Mouse (Mus musculus) retina, adult 2 months (tissue): ENCODE data around the gene Zfp809.

Experiments used
- DNase-seq: peaks from one replicate; pipeline ENCODE4 v3.0.0-alpha.2; 2012; ENCODE audit warnings: low read depth, low spot score

The Zfp809 gene

DNA sequence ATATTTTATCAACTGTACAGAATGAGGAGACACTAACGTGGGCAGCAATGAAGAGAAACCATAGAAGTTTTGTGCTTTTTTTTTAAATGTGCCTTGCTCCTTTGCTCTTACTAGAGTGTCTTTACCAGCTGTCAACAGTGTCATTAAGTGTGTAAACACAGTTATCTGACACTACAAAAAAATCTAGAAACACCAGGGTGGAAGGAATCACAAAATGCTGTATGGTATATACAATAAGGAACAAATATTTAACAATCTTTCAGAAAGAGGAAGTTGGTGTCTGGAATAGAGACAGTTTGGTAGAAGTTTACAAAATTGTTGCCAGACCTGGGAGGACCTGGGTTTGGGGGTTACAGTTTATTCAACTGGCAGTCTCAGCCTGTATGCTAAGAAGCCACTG, 36.1 kb downstream of the Zfp809 start:
- no peak for DNase-seq

- DNase-seq = no peak
Observed at GRCm38 (mm10) chr9:22262611-22263010, 37.1 kb downstream of the Zfp809 start.

GRCm38 (mm10) chr9:22268886-22269285, 43.4 kb downstream of the Zfp809 start:
- DNase-seq = no peak

DNA sequence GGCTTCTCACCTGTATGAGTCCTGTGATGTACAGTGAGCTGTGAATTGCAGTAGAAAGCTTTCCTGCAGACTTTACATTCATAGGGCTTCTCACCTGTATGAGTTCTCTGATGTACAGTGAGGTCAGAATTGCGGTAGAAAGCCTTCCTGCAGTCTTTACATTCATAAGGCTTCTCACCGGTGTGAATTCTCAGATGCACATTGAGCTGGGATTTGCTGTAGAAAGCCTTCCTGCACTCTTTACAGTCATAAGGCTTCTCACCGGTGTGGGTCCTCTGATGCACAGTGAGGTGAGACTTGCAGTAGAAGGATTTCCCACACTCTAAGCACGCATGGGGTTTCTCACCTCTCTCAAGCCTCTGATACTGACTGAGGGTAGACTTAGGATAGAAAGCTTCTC, 53.2 kb downstream of the Zfp809 start:
- no peak for DNase-seq
